ENCODE assay signal across 16 mouse cellular contexts in genomic region chr1:189068204-189068603, GRCm38 (mm10).
"Had no signal": no experiment of that assay in that cellular context is flagged by ENCODE, and none has a peak within 500 bp of the region (broad histone marks: within the 10 kb centered on the region; RNA-seq: fewer than 3 reads in every experiment).

No protein-coding gene starts in this region.

- H3K4me1 ChIP-seq: liver, embryonic 12.5 days; lung, embryonic 15.5 days; stomach, embryonic 15.5 days had no signal

- H3K4me3 ChIP-seq: layer of hippocampus, adult 2 months; left cerebral cortex, adult 2 months; limb, embryonic 15.5 days; liver, embryonic 12.5 days; lung, embryonic 15.5 days; midbrain, embryonic 12.5 days; neural tube, embryonic 13.5 days; stomach, embryonic 15.5 days had no signal

- H3K9me3 ChIP-seq: limb, embryonic 15.5 days; liver, embryonic 12.5 days; lung, embryonic 15.5 days; midbrain, embryonic 12.5 days; neural tube, embryonic 13.5 days; stomach, embryonic 15.5 days had no signal

- H3K9ac ChIP-seq: limb, embryonic 15.5 days; liver, embryonic 12.5 days; lung, embryonic 15.5 days; midbrain, embryonic 12.5 days; neural tube, embryonic 13.5 days; stomach, embryonic 15.5 days had no signal

- H3K4me2 ChIP-seq: limb, embryonic 15.5 days; liver, embryonic 12.5 days; lung, embryonic 15.5 days; midbrain, embryonic 12.5 days; neural tube, embryonic 13.5 days; stomach, embryonic 15.5 days had no signal

- ATAC-seq: liver, embryonic 12.5 days; midbrain, embryonic 16.5 days had no signal

- H3K27me3 ChIP-seq: limb, embryonic 15.5 days; lung, embryonic 15.5 days; midbrain, embryonic 12.5 days; neural tube, embryonic 13.5 days; stomach, embryonic 15.5 days had no signal

- DNase-seq: kidney, postnatal 10 days; kidney, postnatal 4 days; retina, postnatal 1 day; right cerebral cortex, postnatal 4 days; spleen, adult 18-20 months; thymus, adult 2 months; thymus, postnatal 36 days had no signal

- H3K27ac ChIP-seq: layer of hippocampus, adult 2 months; left cerebral cortex, adult 2 months; limb, embryonic 15.5 days; liver, embryonic 12.5 days; lung, embryonic 15.5 days; midbrain, embryonic 12.5 days; stomach, embryonic 15.5 days had no signal

- H3K36me3 ChIP-seq: limb, embryonic 15.5 days; liver, embryonic 12.5 days; lung, embryonic 15.5 days; midbrain, embryonic 12.5 days; neural tube, embryonic 13.5 days; stomach, embryonic 15.5 days had no signal
